Mouse (Mus musculus) thymus, postnatal 10 days (tissue): ENCODE results near the gene Tnni3k.

Experiments
- DNase-seq, 2 experiments: peaks; one replicate each; pipeline ENCODE4 v3.0.0; 2021; ENCODE audit warnings: low spot score in 2 of 2

The Tnni3k gene

GRCm38 (mm10) chr3:154834373-154834772, 220.8 kb downstream of the Tnni3k start:
- no peak for DNase-seq

GRCm38 (mm10) chr3:154825739-154826138, 229.5 kb downstream of the Tnni3k start:
- no peak for DNase-seq

GRCm38 (mm10) chr3:154824713-154825112, 230.5 kb downstream of the Tnni3k start:
- DNase-seq: no peak

GRCm38 (mm10) chr3:154819684-154820083, 235.5 kb downstream of the Tnni3k start:
- DNase-seq: peak in 1 of 2 experiments; percentile 7

GRCm38 (mm10) chr3:154817732-154818131, 237.5 kb downstream of the Tnni3k start:
- peak in 1 of 2 experiments; percentile 7 for DNase-seq

GRCm38 (mm10) chr3:154816801-154817625, 238.2 kb downstream of the Tnni3k start:
- DNase-seq: no peak

GRCm38 (mm10) chr3:154816231-154816630, 239.0 kb downstream of the Tnni3k start:
- DNase-seq: no peak

- no peak for DNase-seq
These were observed 239.6 kb downstream of the Tnni3k start for GRCm38 (mm10) chr3:154815606-154816005.

- DNase-seq: no peak
These were observed 242.3 kb downstream of the Tnni3k start for GRCm38 (mm10) chr3:154812893-154813292.

GRCm38 (mm10) chr3:154811833-154812232, 243.4 kb downstream of the Tnni3k start:
- no peak for DNase-seq

GRCm38 (mm10) chr3:154811281-154811680, 243.9 kb downstream of the Tnni3k start:
- no peak for DNase-seq

GRCm38 (mm10) chr3:154810273-154810870, 244.8 kb downstream of the Tnni3k start:
- DNase-seq: no peak

GRCm38 (mm10) chr3:154806626-154807025, 248.6 kb downstream of the Tnni3k start:
- no peak for DNase-seq

GRCm38 (mm10) chr3:154800888-154801429, 254.2 kb downstream of the Tnni3k start:
- no peak for DNase-seq

GRCm38 (mm10) chr3:154800454-154800853, 254.8 kb downstream of the Tnni3k start:
- no peak for DNase-seq

- DNase-seq: no peak
These were observed 256.4 kb downstream of the Tnni3k start for GRCm38 (mm10) chr3:154798806-154799205.

GRCm38 (mm10) chr3:154793571-154793970, 261.6 kb downstream of the Tnni3k start:
- DNase-seq: no peak

- no peak for DNase-seq
These were observed 267.6 kb downstream of the Tnni3k start for GRCm38 (mm10) chr3:154787611-154788010.

- DNase-seq: no peak
These were observed 268.9 kb downstream of the Tnni3k start for GRCm38 (mm10) chr3:154786354-154786753.

- DNase-seq: no peak
These were observed 276.2 kb downstream of the Tnni3k start for GRCm38 (mm10) chr3:154778836-154779595.

GRCm38 (mm10) chr3:154771651-154772050, 283.6 kb downstream of the Tnni3k start:
- no peak for DNase-seq

GRCm38 (mm10) chr3:154766321-154766720, 288.9 kb downstream of the Tnni3k start:
- no peak for DNase-seq
